Mouse (Mus musculus): Measurements from ENCODE around the gene Vipas39. TPM values are rescaled to one million over a fixed set of nuclear protein-coding genes. Genes with fewer than 3 reads are reported as not detected.

Gene Vipas39
- polyA plus RNA-seq, 1 experiment from 2014 or later: 32.4 TPM

DNA sequence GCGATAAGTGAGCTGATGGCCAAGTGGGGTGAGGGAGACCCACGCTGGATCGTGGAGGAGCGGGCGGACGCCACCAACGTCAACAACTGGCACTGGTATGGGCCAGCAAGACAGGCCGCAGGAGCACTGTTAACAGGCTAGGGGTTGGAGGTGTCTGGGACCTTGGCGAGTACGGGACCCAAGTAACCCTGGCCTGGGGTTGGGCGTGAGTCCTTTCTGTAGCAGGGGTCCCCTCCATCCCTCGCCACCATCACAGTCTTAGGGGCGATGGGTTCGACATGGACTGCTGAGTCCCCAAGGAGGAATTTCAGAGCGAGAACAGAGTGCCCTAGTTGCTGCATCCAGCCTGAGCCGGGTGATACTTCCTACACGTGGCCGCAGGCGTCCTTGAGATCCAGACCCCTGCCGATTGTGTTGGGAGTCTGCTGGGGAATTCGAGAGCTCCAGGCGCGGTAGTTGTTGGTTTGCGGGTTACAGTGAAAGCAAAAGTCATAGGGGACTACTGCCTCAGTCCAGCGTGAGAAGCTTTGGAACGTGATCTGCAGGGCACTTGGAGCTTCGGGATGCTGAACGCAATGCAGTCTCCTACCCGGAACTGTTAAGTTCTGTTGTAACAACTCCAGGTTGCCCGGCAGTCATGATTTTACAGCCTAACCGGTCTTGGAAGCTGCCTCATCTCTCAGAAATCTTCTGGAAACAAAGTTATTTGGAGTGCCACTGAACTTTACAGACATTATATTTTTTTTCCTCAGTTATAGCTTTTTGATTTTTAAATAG, 959 bp upstream of the Vipas39 start:
- H3K27me3 ChIP-seq (replicated peaks): no peaks in the 10 kb centered on the region
- ATAC-seq (ENCODE audit: extremely low read depth, insufficient number of reproducible peaks, low FRiP score, low TSS enrichment): no peak
- H3K9me3 ChIP-seq: no peaks in the 10 kb centered on the region
- peak overlapping the region; percentile 86 for H3K4me2 ChIP-seq
- peaks cover 58% of the 10 kb centered on the region for H3K36me3 ChIP-seq
- under 1% methylated on average over 31 of the region's 31 CpGs for WGBS
- H3K4me1 ChIP-seq: peaks cover 27% of the 10 kb centered on the region
- H3K4me3 ChIP-seq: peak overlapping the region; percentile 72
- peak overlapping the region; percentile 96 for H3K27ac ChIP-seq (replicated peaks)
- peak overlapping the region; percentile 96 for H3K9ac ChIP-seq

DNA sequence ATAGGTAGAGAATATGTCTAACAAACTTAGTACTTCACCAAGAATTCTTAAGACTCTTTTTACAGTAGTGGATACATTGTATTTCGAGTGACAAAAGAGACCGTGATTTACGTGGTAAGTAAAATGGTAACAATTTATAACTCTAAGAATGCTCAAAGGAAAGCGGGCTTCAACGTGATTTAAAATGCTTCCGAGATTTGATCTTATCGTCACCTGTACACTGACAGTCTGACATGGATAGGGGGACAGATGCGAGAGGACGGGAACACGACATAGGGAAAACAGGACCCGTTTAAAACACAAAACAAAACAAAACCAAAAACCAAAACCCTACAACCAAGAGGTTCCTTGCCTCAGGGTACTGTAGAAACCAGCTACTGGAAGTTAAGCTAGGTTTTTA, 612 bp downstream of the Vipas39 start:
- H3K4me3 ChIP-seq: peak overlapping the region; percentile 72
- H3K9ac ChIP-seq: peak overlapping the region; percentile 87
- no peaks in the 10 kb centered on the region for H3K9me3 ChIP-seq
- 13% methylated on average over 11 of the region's 11 CpGs for WGBS
- peak overlapping the region; percentile 96 for H3K27ac ChIP-seq (replicated peaks)
- no peaks in the 10 kb centered on the region for H3K27me3 ChIP-seq (replicated peaks)
- peaks cover 58% of the 10 kb centered on the region for H3K36me3 ChIP-seq
- ATAC-seq (ENCODE audit: extremely low read depth, insufficient number of reproducible peaks, low FRiP score, low TSS enrichment): no peak
- H3K4me2 ChIP-seq: peak overlapping the region; percentile 83
- H3K4me1 ChIP-seq: peaks cover 27% of the 10 kb centered on the region

DNA sequence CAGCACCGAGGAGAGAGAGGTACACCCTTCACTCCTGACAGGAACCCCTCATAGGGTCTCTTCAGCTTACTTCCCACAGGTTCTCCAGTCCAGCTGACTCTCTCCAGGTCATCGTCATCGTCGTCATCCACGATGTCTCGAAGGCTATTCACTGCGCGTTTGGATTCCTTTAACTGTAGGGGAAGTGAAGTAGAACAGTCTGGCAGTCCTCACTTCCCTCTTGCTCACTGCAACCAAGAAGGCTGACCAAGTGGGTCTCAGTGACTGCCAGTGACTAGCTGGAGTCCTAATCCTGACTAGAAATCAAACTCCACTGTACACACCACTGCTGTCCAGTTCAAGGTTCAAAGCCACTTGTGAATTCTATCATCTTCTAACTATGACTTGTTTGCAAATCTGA, 5.5 kb downstream of the Vipas39 start:
- Histone ChIP-seq H3K4me2 (no peak overlapping the region), H3K9ac (no peak overlapping the region), H3K9me3 (no peaks in the 10 kb centered on the region), H3K27ac (replicated peaks) (no peak overlapping the region), H3K4me3 (no peak overlapping the region), H3K27me3 (replicated peaks) (no peaks in the 10 kb centered on the region), H3K36me3 (peaks cover 83% of the 10 kb centered on the region), H3K4me1 (peaks cover 13% of the 10 kb centered on the region)
- no peak for ATAC-seq (ENCODE audit: extremely low read depth, insufficient number of reproducible peaks, low FRiP score, low TSS enrichment)
- 96% methylated on average over 8 of the region's 8 CpGs for WGBS

DNA sequence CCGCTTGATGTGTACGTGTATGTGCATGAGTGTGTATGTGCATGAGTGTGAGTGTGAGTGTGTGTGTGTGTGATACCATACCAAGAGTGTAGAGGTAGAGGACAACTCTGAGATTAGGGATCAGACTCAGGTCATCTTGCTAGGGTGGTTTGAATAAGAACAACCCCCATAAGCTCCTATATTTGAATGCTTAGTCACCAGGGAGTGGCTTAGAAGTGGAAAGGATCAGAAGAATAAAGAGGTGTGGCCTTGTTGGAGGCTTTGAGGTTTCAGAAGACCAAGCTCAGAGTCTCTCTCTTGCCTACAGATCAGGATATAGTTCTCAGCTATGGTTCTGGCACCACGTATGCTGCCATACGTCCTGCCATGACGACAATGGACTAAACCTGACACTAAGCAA, 9.4 kb downstream of the Vipas39 start:
- H3K36me3 ChIP-seq: peaks cover 98% of the 10 kb centered on the region
- no peaks in the 10 kb centered on the region for H3K27me3 ChIP-seq (replicated peaks)
- WGBS: 83% methylated on average over 5 of the region's 5 CpGs
- no peak overlapping the region for H3K4me3 ChIP-seq
- ATAC-seq (ENCODE audit: extremely low read depth, insufficient number of reproducible peaks, low FRiP score, low TSS enrichment): no peak
- H3K4me2 ChIP-seq: no peak overlapping the region
- H3K9ac ChIP-seq: no peak overlapping the region
- H3K27ac ChIP-seq (replicated peaks): no peak overlapping the region
- H3K4me1 ChIP-seq: no peaks in the 10 kb centered on the region
- H3K9me3 ChIP-seq: no peaks in the 10 kb centered on the region

DNA sequence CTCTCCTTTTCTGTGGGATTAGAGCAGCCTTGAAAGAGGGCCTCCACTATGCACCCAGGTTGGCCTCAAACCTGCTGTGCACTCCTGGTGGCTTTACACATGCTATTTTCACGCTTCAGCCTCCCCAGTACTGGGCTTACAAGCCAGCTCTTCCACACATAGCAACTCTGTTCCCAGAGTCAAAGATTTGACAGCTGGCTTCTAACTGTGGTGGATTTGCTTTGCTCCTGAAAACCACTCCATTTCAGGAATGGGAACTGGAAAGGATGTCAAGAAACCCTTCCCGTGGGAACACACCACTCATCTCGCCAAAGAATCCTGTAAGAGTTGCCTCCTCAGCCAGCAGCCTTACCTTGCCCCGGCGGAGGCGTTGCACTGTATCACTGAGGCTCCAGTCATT, 12.2 kb downstream of the Vipas39 start:
- no peaks in the 10 kb centered on the region for H3K9me3 ChIP-seq
- no peaks in the 10 kb centered on the region for H3K27me3 ChIP-seq (replicated peaks)
- 90% methylated on average over 6 of the region's 6 CpGs for WGBS
- no peak overlapping the region for H3K4me2 ChIP-seq
- no peak for ATAC-seq (ENCODE audit: extremely low read depth, insufficient number of reproducible peaks, low FRiP score, low TSS enrichment)
- no peak overlapping the region for H3K4me3 ChIP-seq
- H3K27ac ChIP-seq (replicated peaks): no peak overlapping the region
- H3K36me3 ChIP-seq: peaks cover 99% of the 10 kb centered on the region
- no peaks in the 10 kb centered on the region for H3K4me1 ChIP-seq
- no peak overlapping the region for H3K9ac ChIP-seq

DNA sequence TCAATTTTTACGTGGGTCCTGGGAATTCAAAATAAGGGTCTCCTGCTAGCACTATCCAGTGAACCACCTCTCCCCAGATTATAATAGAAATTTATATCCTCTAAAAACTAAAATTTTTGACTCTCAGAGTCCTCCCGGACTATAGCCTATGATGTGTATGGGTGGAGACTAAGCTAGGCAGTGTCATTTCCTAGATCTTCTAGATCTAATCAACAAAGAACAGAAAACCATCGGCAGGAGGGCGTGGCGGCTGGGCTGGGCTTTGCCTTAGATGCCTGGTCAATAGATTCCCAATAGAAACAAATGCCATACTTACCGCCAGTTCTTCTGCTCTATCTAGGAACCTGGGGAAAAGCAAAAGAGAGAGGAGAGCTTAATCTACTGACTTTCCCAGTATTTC, 15.9 kb downstream of the Vipas39 start:
- Histone ChIP-seq H3K9ac (no peak overlapping the region), H3K36me3 (peaks cover 94% of the 10 kb centered on the region), H3K4me2 (no peak overlapping the region), H3K27me3 (replicated peaks) (no peaks in the 10 kb centered on the region), H3K9me3 (no peaks in the 10 kb centered on the region), H3K4me3 (no peak overlapping the region), H3K4me1 (no peaks in the 10 kb centered on the region), H3K27ac (replicated peaks) (no peak overlapping the region)
- WGBS: 85% methylated on average over 6 of the region's 6 CpGs
- ATAC-seq (ENCODE audit: extremely low read depth, insufficient number of reproducible peaks, low FRiP score, low TSS enrichment): no peak

DNA sequence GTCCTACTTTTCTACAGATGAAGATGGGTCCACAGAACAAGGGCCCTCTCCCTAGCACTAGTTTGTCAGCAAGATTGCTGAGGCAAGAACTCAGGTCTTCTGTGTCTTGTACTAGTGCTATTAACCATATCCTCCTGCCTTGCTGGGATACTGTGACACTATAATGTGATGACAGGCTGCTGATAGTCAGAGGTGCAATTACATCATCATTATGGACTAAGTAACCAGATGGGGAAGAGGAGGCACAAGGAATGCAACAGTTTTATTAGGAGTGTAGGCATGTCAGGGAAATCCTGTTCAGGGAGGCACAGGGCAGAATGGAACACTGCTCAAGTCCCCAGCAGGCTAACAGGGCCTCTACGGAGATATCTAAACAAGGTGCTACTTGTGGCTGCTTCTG, 27.4 kb downstream of the Vipas39 start, which contains the start of gene Noxred1:
Gene Noxred1, minus strand, starts transcription at position 101 of the 400 bp plus-strand sequence.
- Histone ChIP-seq H3K27me3 (replicated peaks) (no peaks in the 10 kb centered on the region), H3K9ac (0 out of 2 replicates have a peak within 1 kb of the TSS, but pooled peaks have one; percentile 28), H3K9me3 (no peaks in the 10 kb centered on the region), H3K4me1 (peaks cover 18% of the 10 kb centered on the region), H3K4me2 (no peak within 1 kb of the TSS), H3K27ac (replicated peaks) (peak within 1 kb of the TSS; percentile 46), H3K36me3 (peaks cover 58% of the 10 kb centered on the region), H3K4me3 (no peak within 1 kb of the TSS)
- 33% methylated on average over 1 of the region's 1 CpGs for WGBS
- no peak for ATAC-seq (ENCODE audit: extremely low read depth, insufficient number of reproducible peaks, low FRiP score, low TSS enrichment)

DNA sequence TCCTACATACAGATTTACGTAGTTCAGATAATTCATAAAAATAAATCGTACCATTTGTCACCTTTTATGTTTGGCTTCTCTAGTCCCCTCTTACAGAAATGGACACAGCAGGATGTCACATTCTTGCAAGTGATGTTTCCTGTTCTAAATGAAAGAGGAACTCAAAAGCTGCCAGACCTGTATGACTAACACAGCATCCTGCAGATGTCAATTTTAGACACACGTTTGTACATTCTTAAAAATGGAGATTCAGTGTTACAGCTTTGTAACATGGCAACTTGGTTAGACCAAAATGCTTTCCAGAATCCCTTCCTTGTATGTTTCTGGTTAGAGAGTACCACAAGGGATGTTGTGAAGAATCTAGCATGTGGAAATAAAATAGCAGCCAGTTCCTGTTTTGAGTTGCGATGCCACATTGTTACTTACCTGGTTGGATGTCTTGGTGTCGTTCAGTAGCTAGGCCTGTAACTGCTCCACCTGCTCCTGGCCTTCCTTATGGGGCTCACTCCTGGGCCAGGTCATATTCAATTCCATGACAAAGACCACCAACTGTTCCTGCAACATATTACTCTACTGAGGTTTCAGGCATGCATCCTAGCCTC, 29.1 kb downstream of the Vipas39 start:
- ATAC-seq (ENCODE audit: extremely low read depth, insufficient number of reproducible peaks, low FRiP score, low TSS enrichment): no peak
- 83% methylated on average over 5 of the region's 5 CpGs for WGBS
- no peak overlapping the region for H3K4me3 ChIP-seq

DNA sequence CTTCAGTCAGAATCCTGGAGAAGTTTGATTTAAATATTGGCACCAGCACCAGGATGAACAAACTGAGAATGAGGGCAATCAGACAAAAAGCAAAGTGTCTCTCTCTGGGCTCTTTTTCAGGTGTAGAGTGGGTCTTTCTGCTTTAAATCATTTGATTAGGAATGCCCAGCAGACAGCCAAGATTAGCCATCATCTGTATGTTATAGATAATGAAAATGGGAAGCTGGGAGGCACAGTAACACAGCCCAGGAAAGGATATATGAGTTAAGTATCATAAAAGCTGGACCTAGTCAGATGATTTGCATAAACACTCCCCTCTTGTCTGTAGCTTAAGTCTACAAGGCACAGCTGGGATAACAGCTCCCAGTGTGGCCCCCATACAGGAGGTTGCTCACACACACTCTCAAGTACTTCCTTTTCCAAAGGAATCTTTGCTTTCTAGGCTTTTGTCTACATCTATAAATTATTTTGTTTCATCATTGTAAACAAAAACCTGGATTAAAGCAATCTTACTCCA, 35.6 kb downstream of the Vipas39 start:
- Histone ChIP-seq H3K4me2 (no peak overlapping the region), H3K27ac (replicated peaks) (no peak overlapping the region), H3K4me1 (peaks cover 4% of the 10 kb centered on the region), H3K9ac (no peak overlapping the region), H3K9me3 (no peaks in the 10 kb centered on the region), H3K36me3 (no peaks in the 10 kb centered on the region), H3K27me3 (replicated peaks) (no peaks in the 10 kb centered on the region), H3K4me3 (no peak overlapping the region)
- ATAC-seq (ENCODE audit: extremely low read depth, insufficient number of reproducible peaks, low FRiP score, low TSS enrichment): no peak

More for the DNA sequence above, 29.1 kb downstream of the Vipas39 start:
- no peak overlapping the region for H3K4me2 ChIP-seq
- peaks cover 44% of the 10 kb centered on the region for H3K36me3 ChIP-seq
- no peaks in the 10 kb centered on the region for H3K27me3 ChIP-seq (replicated peaks)
- peaks cover 18% of the 10 kb centered on the region for H3K4me1 ChIP-seq
- H3K27ac ChIP-seq (replicated peaks): no peak overlapping the region
- H3K9me3 ChIP-seq: no peaks in the 10 kb centered on the region
- no peak overlapping the region for H3K9ac ChIP-seq

DNA sequence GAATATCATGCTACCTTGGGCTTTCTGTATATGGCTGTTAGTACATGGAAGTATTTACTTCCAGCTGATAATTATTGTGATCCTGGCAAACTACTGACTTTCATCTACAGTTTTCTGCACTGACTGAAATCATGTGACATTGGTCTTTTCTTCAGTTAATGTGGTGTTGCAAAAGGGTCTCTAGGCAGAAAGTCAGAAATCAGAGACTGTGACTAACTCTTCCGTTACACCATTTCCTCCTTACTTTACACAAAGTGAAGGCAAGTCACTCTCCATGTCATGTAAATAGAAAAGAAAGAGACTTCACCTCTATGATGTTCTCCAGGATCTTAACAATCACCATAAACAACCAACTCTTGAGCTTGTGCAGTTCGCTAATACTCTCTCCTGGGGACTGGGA, 36.4 kb downstream of the Vipas39 start:
- WGBS: 81% methylated on average over 2 of the region's 2 CpGs
- no peak overlapping the region for H3K27ac ChIP-seq (replicated peaks)
- H3K27me3 ChIP-seq (replicated peaks): no peaks in the 10 kb centered on the region
- ATAC-seq (ENCODE audit: extremely low read depth, insufficient number of reproducible peaks, low FRiP score, low TSS enrichment): no peak
- no peaks in the 10 kb centered on the region for H3K9me3 ChIP-seq
- no peaks in the 10 kb centered on the region for H3K36me3 ChIP-seq
- H3K9ac ChIP-seq: no peak overlapping the region
- peaks cover 10% of the 10 kb centered on the region for H3K4me1 ChIP-seq
- no peak overlapping the region for H3K4me3 ChIP-seq
- no peak overlapping the region for H3K4me2 ChIP-seq

DNA sequence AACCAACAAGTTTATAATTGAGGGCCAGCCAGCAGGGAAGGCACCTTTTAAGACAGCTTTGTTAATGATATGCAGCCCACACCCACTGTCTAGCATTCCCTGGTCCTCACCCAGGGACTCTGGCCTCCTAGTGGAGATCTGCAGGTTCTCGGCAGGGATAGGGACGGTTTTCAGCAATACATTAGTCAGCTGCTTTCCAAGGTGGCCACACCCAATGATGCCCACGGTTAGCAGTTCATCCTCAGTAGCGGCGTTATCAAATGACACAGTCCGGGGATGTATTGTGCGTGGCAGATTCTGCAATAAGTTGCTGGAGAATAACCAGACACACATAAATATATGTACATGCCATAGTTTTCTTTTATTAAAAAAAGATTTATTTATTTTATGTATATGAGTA, 39.3 kb downstream of the Vipas39 start:
- WGBS: 71% methylated on average over 7 of the region's 7 CpGs

More for the DNA sequence above, 39.3 kb downstream of the Vipas39 start:
- peaks cover 10% of the 10 kb centered on the region for H3K4me1 ChIP-seq
- ATAC-seq (ENCODE audit: extremely low read depth, insufficient number of reproducible peaks, low FRiP score, low TSS enrichment): no peak
- H3K27me3 ChIP-seq (replicated peaks): no peaks in the 10 kb centered on the region
- no peaks in the 10 kb centered on the region for H3K36me3 ChIP-seq
- no peak overlapping the region for H3K27ac ChIP-seq (replicated peaks)
- no peak overlapping the region for H3K9ac ChIP-seq
- no peaks in the 10 kb centered on the region for H3K9me3 ChIP-seq
- no peak overlapping the region for H3K4me2 ChIP-seq
- no peak overlapping the region for H3K4me3 ChIP-seq

All from heart, embryonic 13.5 days (tissue).